In the genomic region with DNA sequence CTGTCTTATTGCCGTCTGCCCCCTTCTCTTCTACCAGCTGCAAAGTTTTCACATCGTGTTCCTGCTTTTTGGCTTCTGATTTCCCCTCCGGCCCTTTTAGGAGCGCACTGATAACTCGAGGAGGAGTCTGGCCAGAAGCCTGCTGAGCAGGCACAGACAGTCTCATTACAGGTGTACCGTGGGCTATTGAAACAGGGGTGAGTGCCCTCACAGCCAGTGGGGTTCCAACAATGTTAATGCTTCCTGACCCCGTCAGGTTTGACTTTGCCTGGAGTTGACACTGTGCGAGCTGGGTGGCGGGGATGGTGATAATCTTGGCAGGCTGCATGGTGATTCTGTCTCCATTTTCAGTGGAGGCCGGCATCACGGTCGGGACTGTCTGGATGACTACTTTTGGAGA, we compare ENCODE assay signal across 19 mouse cellular contexts. TPM values are rescaled to one million over a fixed set of nuclear protein-coding genes. Genes with fewer than 3 reads are reported as not detected.
DNase-seq lines count a peak whose midpoint lies in the region; ATAC-seq and TF ChIP-seq lines count a peak whose summit lies in the region.
"Had no signal": no experiment of that assay in that cellular context is flagged by ENCODE, and none has a peak within 500 bp of the region (broad histone marks: within the 10 kb centered on the region; RNA-seq: fewer than 3 reads in every experiment).

No protein-coding gene starts in this region.

- no peaks in the 10 kb centered on the region; the same call in none of the 2 replicates for H3K79me2 ChIP-seq in heart, adult 2 months (replicated peaks; ENCODE audit: control insufficient read depth, insufficient read depth, low read length)

- H3K9me3 ChIP-seq in intestine, embryonic 14.5 days (ENCODE audit: control insufficient read depth, low read length): no peaks in the 10 kb centered on the region
- H3K9me3 ChIP-seq in intestine, embryonic 16.5 days (ENCODE audit: control insufficient read depth, low read length): no peaks in the 10 kb centered on the region
- H3K9me3 ChIP-seq: embryonic facial prominence, embryonic 12.5 days; forebrain, embryonic 13.5 days; heart, embryonic 15.5 days; hindbrain, embryonic 10.5 days had no signal

- WGBS in heart, adult 2 months: 50% methylated on average over 12 of the region's 12 CpGs
- 90% methylated on average over 12 of the region's 12 CpGs for WGBS in intestine, embryonic 14.5 days
- WGBS in intestine, embryonic 16.5 days: 88% methylated on average over 12 of the region's 12 CpGs

- H3K4me3 ChIP-seq in heart, adult 2 months: no peak overlapping the region
- no peak overlapping the region for H3K4me3 ChIP-seq in intestine, embryonic 14.5 days (ENCODE audit: low read depth, low read length)
- H3K4me3 ChIP-seq in intestine, embryonic 16.5 days (ENCODE audit: low read length): no peak overlapping the region
- H3K4me3 ChIP-seq: embryonic facial prominence, embryonic 12.5 days; forebrain, embryonic 13.5 days; heart, embryonic 15.5 days; hindbrain, embryonic 10.5 days had no signal

- no peak for TF ChIP-seq CTCF in heart, adult 2 months (IDR thresholded peaks at IDR 0.05)

- peak overlapping the region; percentile 69 for H3K27ac ChIP-seq in heart, adult 2 months
- H3K27ac ChIP-seq in intestine, embryonic 14.5 days (ENCODE audit: low read depth): no peak overlapping the region
- H3K27ac ChIP-seq in intestine, embryonic 16.5 days (ENCODE audit: low read length): no peak overlapping the region
- H3K27ac ChIP-seq: embryonic facial prominence, embryonic 12.5 days; forebrain, embryonic 13.5 days; heart, embryonic 15.5 days; hindbrain, embryonic 10.5 days; hindbrain, embryonic 14.5 days had no signal

- H3K9ac ChIP-seq in heart, adult 2 months (ENCODE audit: low read depth, low read length): no peak overlapping the region
- no peak overlapping the region for H3K9ac ChIP-seq in intestine, embryonic 14.5 days (ENCODE audit: low read length)
- H3K9ac ChIP-seq in intestine, embryonic 16.5 days (ENCODE audit: low read depth, low read length): no peak overlapping the region
- H3K9ac ChIP-seq: embryonic facial prominence, embryonic 12.5 days; forebrain, embryonic 13.5 days; heart, embryonic 15.5 days; hindbrain, embryonic 14.5 days had no signal

- no peak; the same call in 1 of the 2 replicates for TF ChIP-seq EP300 in heart, adult 2 months (IDR thresholded peaks at IDR 0.05; ENCODE audit: insufficient read depth, low read depth, low read length)

- TF ChIP-seq POLR2A in heart, adult 2 months (IDR thresholded peaks at IDR 0.05; ENCODE audit: insufficient read depth, low read depth, low read length): no peak

- no peak overlapping the region for H3K4me2 ChIP-seq in intestine, embryonic 14.5 days (ENCODE audit: low read length)
- H3K4me2 ChIP-seq in intestine, embryonic 16.5 days (ENCODE audit: low read depth, low read length): no peak overlapping the region
- H3K4me2 ChIP-seq: embryonic facial prominence, embryonic 12.5 days; forebrain, embryonic 13.5 days; heart, embryonic 15.5 days; hindbrain, embryonic 14.5 days had no signal

- peak; percentile 44 for DNase-seq in gastrocnemius, adult 18-20 months (ENCODE audit: low spot score)
- no peak for DNase-seq in gastrocnemius, postnatal 4 days (ENCODE audit: low spot score in 2 of 2)
- DNase-seq in heart, adult 2 months: peak; percentile 43 to 46
- no peak for DNase-seq in heart, postnatal 25 days (ENCODE audit: low spot score)
- DNase-seq in intestine, embryonic 14.5 days (ENCODE audit: low spot score): peak; percentile 24
- DNase-seq in thymus, postnatal 10 days (ENCODE audit: low spot score in 2 of 2): no peak
- DNase-seq: adrenal gland, postnatal 10 days; cerebellum, adult 11-12 months; cerebellum, adult 9-10 months; cerebellum, postnatal 25 days; gastrocnemius, postnatal 10 days; kidney, adult 8-10 months had no signal

- no peak for ATAC-seq in intestine, embryonic 14.5 days (replicated peaks; ENCODE audit: low FRiP score, low TSS enrichment, low read depth)
- ATAC-seq in intestine, embryonic 16.5 days: no peak
- ATAC-seq: forebrain, embryonic 13.5 days; intestine, postnatal 0 days had no signal

- peaks cover 21% of the 10 kb centered on the region for H3K36me3 ChIP-seq in heart, adult 2 months (ENCODE audit: control insufficient read depth, insufficient read depth, low read length)
- peaks cover 85% of the 10 kb centered on the region for H3K36me3 ChIP-seq in intestine, embryonic 14.5 days (ENCODE audit: control insufficient read depth, insufficient read depth, low read length)
- H3K36me3 ChIP-seq in intestine, embryonic 16.5 days (ENCODE audit: control insufficient read depth, insufficient read depth, low read length): peaks cover 24% of the 10 kb centered on the region

- intact Hi-C loops in heart, adult 2 months (cut with DNase I): no loop called here
- intact Hi-C loops in heart, postnatal 25 days (cut with DNase I): no loop called here

- H3K27me3 ChIP-seq in heart, adult 2 months (ENCODE audit: control insufficient read depth, insufficient read depth, low read length): no peaks in the 10 kb centered on the region
- H3K27me3 ChIP-seq in intestine, embryonic 14.5 days (replicated peaks; ENCODE audit: control insufficient read depth, insufficient read depth, low read length): no peaks in the 10 kb centered on the region
- no peaks in the 10 kb centered on the region for H3K27me3 ChIP-seq in intestine, embryonic 16.5 days (replicated peaks; ENCODE audit: control insufficient read depth, insufficient read depth, low read length)
- H3K27me3 ChIP-seq: embryonic facial prominence, embryonic 12.5 days; forebrain, embryonic 13.5 days; heart, embryonic 15.5 days had no signal

- peaks cover 4% of the 10 kb centered on the region for H3K4me1 ChIP-seq in heart, adult 2 months (ENCODE audit: control insufficient read depth, insufficient read depth, low read length)
- no peaks in the 10 kb centered on the region for H3K4me1 ChIP-seq in intestine, embryonic 14.5 days (replicated peaks; ENCODE audit: control insufficient read depth, insufficient read depth, low read length)
- no peaks in the 10 kb centered on the region for H3K4me1 ChIP-seq in intestine, embryonic 16.5 days (ENCODE audit: control insufficient read depth, insufficient read depth, low read length)
- H3K4me1 ChIP-seq: embryonic facial prominence, embryonic 12.5 days; forebrain, embryonic 13.5 days; hindbrain, embryonic 10.5 days had no signal

RNA-seq across cellular contexts. Expression of a gene that starts 32.2 kb away (rescaled TPM):
- 10 to 100 TPM; 22.5 to 28.0 TPM for total RNA-seq in gastrocnemius, adult 18-20 months (2021)
- 10 to 100 TPM; 11.0 to 12.3 TPM for total RNA-seq in gastrocnemius, postnatal 4 days (2021)
- total RNA-seq in heart, adult 2 months (2021): 10 to 100 TPM; 39.4 to 45.1 TPM
- polyA plus RNA-seq in heart, adult 2 months (2012; rRNA removed): 23.2 and 28.9 TPM in 2 replicates
- total RNA-seq in heart, postnatal 25 days (2021): 10 to 100 TPM; 30.2 to 49.7 TPM
- polyA plus RNA-seq in intestine, embryonic 14.5 days (2014; fragmentation: Nextera tagmentation; extraction: Ambion mirVana): 7.0 and 7.7 TPM in 2 replicates
- 4.9 TPM in 2 replicates for polyA plus RNA-seq in intestine, embryonic 16.5 days (2015; fragmentation: Nextera tagmentation; extraction: Ambion mirVana)

Comparison
In these comparisons a context has a peak if more than half of its experiments do, and no peak if none do; other contexts are left out.
1. DNase-seq: peak in gastrocnemius, adult 18-20 months (single experiment), heart, adult 2 months (2 of 2) and intestine, embryonic 14.5 days (single experiment); none in gastrocnemius, postnatal 4 days (0 of 2), heart, postnatal 25 days (single experiment) and thymus, postnatal 10 days (0 of 2).